Mouse (Mus musculus) MEL (cell line): ENCODE data around the gene Wdr54. TPM values are rescaled to one million over a fixed set of nuclear protein-coding genes. Genes with fewer than 3 reads are reported as not detected.
A peak's percentile ranks its signal among the peaks of the same experiment; 100 is the strongest.

Experiments
- DNase-seq: peaks from one replicate; pipeline ENCODE4 v3.0.0; 2011; ENCODE audit warnings: low read depth, low spot score
- H3K27ac ChIP-seq: 2 replicates; pipeline ENCODE4 v1.5.1; 2012; ENCODE audit warnings: low read depth, mild to moderate bottlenecking, control low read depth, low read length, moderate library complexity; ENCODE audit not compliant: control insufficient read depth
- H3K27me3 ChIP-seq, 2 experiments: fragments of 150-350 bp in 1 of 2; sonication (generic) in 1 of 2; 2 replicates each; pipeline ENCODE4 v1.6.1; 2012; ENCODE audit warnings: low read length in 2 of 2, mild to moderate bottlenecking in 2 of 2, improper control_type of control experiment in 1 of 2, moderate library complexity in 1 of 2; ENCODE audit not compliant: insufficient read depth in 2 of 2, control insufficient read depth in 1 of 2
- H3K36me3 ChIP-seq, 2 experiments: 2 replicates each; pipeline ENCODE4 v1.6.1; 2012 to 2014; ENCODE audit warnings: low read length in 2 of 2, improper control_type of control experiment in 1 of 2, inconsistent platforms in 1 of 2, mild to moderate bottlenecking in 1 of 2; ENCODE audit not compliant: insufficient read depth in 2 of 2, control insufficient read depth in 1 of 2
- H3K4me1 ChIP-seq, 2 experiments: fragments of 150-350 bp in 1 of 2; sonication (generic) in 1 of 2; 2 replicates each; pipeline ENCODE4 v1.6.1; 2012; ENCODE audit warnings: low read length in 2 of 2, improper control_type of control experiment in 1 of 2, mild to moderate bottlenecking in 1 of 2; ENCODE audit not compliant: insufficient read depth in 2 of 2, control insufficient read depth in 1 of 2
- H3K4me3 ChIP-seq, 2 experiments: fragments of 150-350 bp in 1 of 2; sonication (generic) in 1 of 2; 2 replicates each; pipeline ENCODE4 v1.5.1; 2012; ENCODE audit warnings: low read depth in 2 of 2, low read length in 2 of 2, mild to moderate bottlenecking in 2 of 2, moderate library complexity in 2 of 2, control low read depth in 1 of 2, improper control_type of control experiment in 1 of 2; ENCODE audit not compliant: control insufficient read depth in 1 of 2, insufficient read depth in 1 of 2
- H3K79me2 ChIP-seq: 2 replicates; pipeline ENCODE4 v1.6.1; 2012; ENCODE audit warnings: mild to moderate bottlenecking, low read length, moderate library complexity; ENCODE audit not compliant: control insufficient read depth, poor library complexity, insufficient read depth
- H3K9ac ChIP-seq: 2 replicates; pipeline ENCODE4 v1.6.1; 2012; ENCODE audit warnings: low read depth, mild to moderate bottlenecking, control low read depth, low read length, moderate library complexity; ENCODE audit not compliant: control insufficient read depth, poor library complexity, severe bottlenecking
- H3K9me3 ChIP-seq: fragments of 150-350 bp; sonication (generic); replicated peaks from 2 replicates; pipeline ENCODE4 v1.6.1; 2012; ENCODE audit warnings: mild to moderate bottlenecking, low read length, improper control_type of control experiment, moderate library complexity; ENCODE audit not compliant: insufficient read depth
- CHD1 ChIP-seq: IDR thresholded peaks from 2 replicates; pipeline ENCODE4 v1.6.1; 2012; ENCODE audit warnings: low read depth, mild to moderate bottlenecking, inconsistent platforms, low read length, improper control_type of control experiment
- CTCF ChIP-seq, 3 experiments: IDR thresholded peaks in 2 of 3; conservative IDR thresholded peaks in 1 of 3; 2 replicates each; pipeline ENCODE4 v1.5.1; 2011 to 2012; ENCODE audit warnings: low read length in 3 of 3, low read depth in 2 of 3, mild to moderate bottlenecking in 2 of 3, improper control_type of control experiment in 1 of 3, inconsistent platforms in 1 of 3, mixed read lengths in 1 of 3, moderate library complexity in 1 of 3; ENCODE audit not compliant: control insufficient read depth in 1 of 3, insufficient read depth in 1 of 3, poor library complexity in 1 of 3, severe bottlenecking in 1 of 3
- ELF1 ChIP-seq: IDR thresholded peaks from 2 replicates; pipeline ENCODE4 v1.6.1; 2014; ENCODE audit warnings: low read depth, mild to moderate bottlenecking, inconsistent platforms, low read length, improper control_type of control experiment, moderate library complexity
- ETS1 ChIP-seq: IDR thresholded peaks from 2 replicates; pipeline ENCODE4 v1.6.1; 2012; ENCODE audit warnings: low read depth, mild to moderate bottlenecking, inconsistent platforms, low read length, improper control_type of control experiment, moderate library complexity
- GATA1 ChIP-seq: IDR thresholded peaks from 2 replicates; pipeline ENCODE4 v1.6.1; 2011; ENCODE audit warnings: low read depth, low read length, improper control_type of control experiment
- KAT2A ChIP-seq: conservative IDR thresholded peaks from 2 replicates; pipeline ENCODE4 v1.6.1; 2012; ENCODE audit warnings: low read depth, low read length, improper control_type of control experiment, inconsistent platforms
- MEF2A ChIP-seq: IDR thresholded peaks from 2 replicates; pipeline ENCODE4 v1.6.1; 2014; ENCODE audit warnings: low read depth, mild to moderate bottlenecking, inconsistent platforms, low read length, improper control_type of control experiment; ENCODE audit not compliant: poor library complexity, insufficient replicate concordance, severe bottlenecking; ENCODE audit errors: extremely low read depth
- MXI1 ChIP-seq: IDR thresholded peaks from 2 replicates; pipeline ENCODE4 v1.6.1; 2011; ENCODE audit warnings: mild to moderate bottlenecking, low read depth, low read length, improper control_type of control experiment
- MYB ChIP-seq: IDR thresholded peaks from 2 replicates; pipeline ENCODE4 v1.6.1; 2011; ENCODE audit warnings: mild to moderate bottlenecking, low read depth, low read length, improper control_type of control experiment
- POLR2A ChIP-seq, 2 experiments: IDR thresholded peaks; 2 replicates each; pipeline ENCODE4 v1.6.1; 2011 to 2012; ENCODE audit warnings: low read length in 2 of 2, mild to moderate bottlenecking in 2 of 2, control low read depth in 1 of 2, improper control_type of control experiment in 1 of 2, low read depth in 1 of 2, moderate library complexity in 1 of 2; ENCODE audit not compliant: control insufficient read depth in 1 of 2, insufficient read depth in 1 of 2, poor library complexity in 1 of 2
- POLR2AphosphoS2 ChIP-seq: IDR thresholded peaks from 2 replicates; pipeline ENCODE4 v1.6.1; 2011; ENCODE audit warnings: low read length, improper control_type of control experiment
- POLR2AphosphoS5 ChIP-seq: IDR thresholded peaks from 2 replicates; pipeline ENCODE4 v1.6.1; 2012; ENCODE audit warnings: low read depth, borderline replicate concordance, mild to moderate bottlenecking, inconsistent platforms, low read length, moderate library complexity, mixed read lengths
- SIN3A ChIP-seq: IDR thresholded peaks from 2 replicates; pipeline ENCODE4 v1.6.1; 2012; ENCODE audit warnings: low read length, improper control_type of control experiment, inconsistent platforms
- TAL1 ChIP-seq: IDR thresholded peaks from 2 replicates; pipeline ENCODE4 v1.6.1; 2012; ENCODE audit warnings: mild to moderate bottlenecking, inconsistent platforms, low read length, moderate library complexity, mixed read lengths
- TBP ChIP-seq: IDR thresholded peaks from 2 replicates; pipeline ENCODE4 v1.8.0; 2011; ENCODE audit warnings: low read depth, low read length, improper control_type of control experiment
- UBTF ChIP-seq: IDR thresholded peaks from 2 replicates; pipeline ENCODE4 v1.6.1; 2012; ENCODE audit warnings: low read depth, mild to moderate bottlenecking, inconsistent platforms, low read length, improper control_type of control experiment, moderate library complexity, borderline replicate concordance; ENCODE audit not compliant: insufficient read depth
- USF1 ChIP-seq: IDR thresholded peaks from 2 replicates; pipeline ENCODE4 v1.6.1; 2014; ENCODE audit warnings: low read depth, mild to moderate bottlenecking, inconsistent platforms, low read length, improper control_type of control experiment, moderate library complexity
- USF2 ChIP-seq, 2 experiments: IDR thresholded peaks; 2 replicates each; pipeline ENCODE4 v1.6.1; 2011 to 2012; ENCODE audit warnings: improper control_type of control experiment in 2 of 2, low read length in 2 of 2, borderline replicate concordance in 1 of 2, inconsistent platforms in 1 of 2, low read depth in 1 of 2, mild to moderate bottlenecking in 1 of 2; ENCODE audit not compliant: insufficient read depth in 1 of 2
- ZMIZ1 ChIP-seq: IDR thresholded peaks from 2 replicates; pipeline ENCODE4 v1.6.1; 2012; ENCODE audit warnings: low read depth, mild to moderate bottlenecking, inconsistent platforms, low read length, improper control_type of control experiment, moderate library complexity
- polyA plus RNA-seq, 2 experiments: library from polyadenylated mRNA; stranded (reverse) in 1 of 2; unstranded in 1 of 2; fragments of >175 nt in 1 of 2; fragments of >200 nt in 1 of 2; gene quantifications; 2 replicates each; pipeline versions ENCODE4 v1.2.1 to v1.2.4; 2012; ENCODE audit warnings: low replicate concordance in 2 of 2, low read depth in 1 of 2; ENCODE audit not compliant: insufficient read length in 2 of 2, insufficient read depth in 1 of 2, missing spikeins in 1 of 2
- total RNA-seq: library from RNA; depleted of rRNA; stranded (reverse); fragments of 300-350 nt; gene quantifications from 2 replicates; pipeline ENCODE4 v1.2.3, GENCODE M21; 2012

Wdr54 gene
- total and polyA plus RNA-seq, 3 experiments = 3.2 to 4.6 TPM; not detected in 1

DNA sequence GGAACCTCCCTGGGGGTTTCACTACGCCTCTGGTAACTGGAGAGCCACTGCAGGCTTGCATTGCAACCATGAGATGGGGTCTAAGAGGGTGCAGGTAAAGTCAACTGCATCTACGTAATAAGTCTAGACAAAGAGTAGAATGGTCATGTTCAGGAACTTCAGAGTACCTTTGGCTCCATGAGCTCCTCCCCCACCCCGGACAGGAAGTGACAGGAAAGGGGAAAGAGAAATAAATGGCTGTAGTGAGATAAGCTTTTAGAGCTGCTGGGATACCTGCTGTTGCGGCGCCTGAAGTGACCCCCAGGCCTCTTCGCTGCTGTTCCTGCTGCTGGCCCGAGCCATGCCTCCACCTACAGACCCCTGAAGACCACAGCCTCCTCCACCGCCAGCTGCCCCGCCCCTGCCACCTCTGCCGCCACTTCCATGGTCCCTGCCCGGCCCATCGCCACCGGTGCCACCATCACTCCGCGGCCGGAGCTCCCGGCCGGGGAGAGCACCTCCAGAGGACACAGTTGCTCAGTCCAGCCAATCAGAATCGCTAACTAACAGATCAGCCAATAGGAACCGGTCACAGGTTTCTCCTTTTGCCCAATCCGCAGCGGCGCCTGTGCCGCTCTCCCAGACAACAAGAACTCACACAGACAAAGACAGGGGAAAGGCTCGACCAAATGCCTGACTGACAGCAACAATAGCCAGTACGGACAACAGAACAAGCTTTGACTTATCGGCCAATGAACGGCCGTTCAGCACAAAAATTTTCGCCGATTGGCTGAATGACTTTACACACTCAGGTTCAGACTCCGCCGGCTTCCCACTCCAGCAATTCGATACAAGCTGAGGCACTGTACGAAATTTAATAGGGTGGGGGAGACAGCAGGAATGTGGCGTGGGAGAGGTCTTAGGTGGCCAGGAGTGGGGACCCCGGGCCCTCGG, 35.0 kb downstream of the Wdr54 start, which contains the start of gene Wbp1 (continued):
- peak; percentile 49; the same call in 1 of the 2 replicates for TF ChIP-seq GATA1
- TF ChIP-seq ELF1 = 0 out of 2 replicates have a peak, but pooled peaks have one; percentile 12
- 0 out of 2 replicates have a peak, but pooled peaks have one; percentile 37 for TF ChIP-seq MXI1
- peak; percentile 96 for TF ChIP-seq POLR2AphosphoS2

DNA sequence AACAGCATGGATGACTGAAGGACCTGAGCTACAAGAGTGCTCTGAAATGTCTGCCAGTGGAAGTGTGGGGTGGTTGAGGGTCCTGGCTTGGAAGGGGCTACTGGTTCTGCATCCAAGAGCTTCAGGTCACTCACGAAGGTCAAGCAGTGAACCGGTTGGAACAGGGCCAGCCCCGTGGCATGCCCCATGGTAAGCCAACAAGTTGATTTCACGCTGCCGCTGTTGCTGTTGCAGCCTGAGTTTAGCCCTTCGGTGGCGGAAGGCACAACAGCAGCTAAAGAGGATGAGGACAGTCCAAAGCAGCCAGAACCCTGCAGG, 36.5 kb downstream of the Wdr54 start:
- no peak for DNase-seq
- Histone ChIP-seq H3K9ac (peak overlapping the region; percentile 46), H3K27ac (peak overlapping the region; percentile 19; the same call in 1 of the 2 replicates), H3K79me2 (peaks cover 48% of the 10 kb centered on the region), H3K36me3 (peaks cover 0 to 31% of the 10 kb centered on the region in 2 experiments; a peak in 2 of 4 replicates), H3K27me3 (no peaks in the 10 kb centered on the region), H3K4me1 (peaks cover 0 to 27% of the 10 kb centered on the region in 2 experiments; a peak in 3 of 4 replicates), H3K4me3 (no peak overlapping the region; a peak in 1 of 4 replicates), H3K9me3 (no peaks in the 10 kb centered on the region)
- TF ChIP-seq POLR2AphosphoS5 (no peak), CTCF (IDR thresholded peaks at IDR 0.05 in 2 of 3, conservative IDR thresholded peaks at IDR 0.05 in 1 of 3; ENCODE audit: control insufficient read depth in 1 of 3, insufficient read depth in 1 of 3, low read depth in 2 of 3, low read length in 3 of 3, poor library complexity in 1 of 3, severe bottlenecking in 1 of 3) (no peak), MYB (no peak), SIN3A (no peak), USF2 (IDR thresholded peaks at IDR 0.05; ENCODE audit: borderline replicate concordance in 1 of 2, insufficient read depth in 1 of 2, low read depth in 1 of 2, low read length in 2 of 2) (no peak), TBP (no peak), MEF2A (no peak), KAT2A (no peak), USF1 (no peak), CHD1 (no peak), ETS1 (no peak), UBTF (no peak), MXI1 (no peak), TAL1 (no peak), POLR2A (IDR thresholded peaks at IDR 0.05; ENCODE audit: control insufficient read depth in 1 of 2, insufficient read depth in 1 of 2, low read depth in 1 of 2, low read length in 2 of 2, poor library complexity in 1 of 2) (no peak), ZMIZ1 (no peak)
